Mouse (Mus musculus) gastrocnemius, postnatal 25 days (tissue): ENCODE measurements around the gene Mapre1. TPM values are rescaled to one million over a fixed set of nuclear protein-coding genes. Genes with fewer than 3 reads are reported as not detected.
"Not testable (repeated sequence)": the region's sequence is repeated elsewhere in the genome, so short reads cannot be mapped to it uniquely, and the experiment has no call there.

Experiments used
- DNase-seq: peaks from one replicate; pipeline ENCODE4 v3.0.0; 2022
- long read RNA-seq, 2 experiments: library from polyadenylated mRNA; stranded (forward); transcript quantifications; one replicate each; pipeline ENCODE4 v2.0.0; 2021
- total RNA-seq, 2 experiments: library from RNA; stranded (reverse); gene quantifications; 1 replicate in 1 of 2; 2 replicates in 1 of 2; pipeline ENCODE4 v1.2.3; 2021

Mapre1 gene
- 10 to 100 TPM; 36.9 to 39.6 TPM for total RNA-seq
- long read RNA-seq, experiment 1, full-length matches to known transcripts: 49 of 59 reads
- long read RNA-seq, experiment 1, partial matches to known transcripts: 2 of 59 reads
- long read RNA-seq, experiment 1, other reads (novel, unspliced or antisense): 8 of 59 reads
- long read RNA-seq, experiment 2, full-length matches to known transcripts: 66 of 71 reads
- long read RNA-seq, experiment 2, partial matches to known transcripts: 1 of 71 reads
- long read RNA-seq, experiment 2, other reads (novel, unspliced or antisense): 4 of 71 reads

DNA sequence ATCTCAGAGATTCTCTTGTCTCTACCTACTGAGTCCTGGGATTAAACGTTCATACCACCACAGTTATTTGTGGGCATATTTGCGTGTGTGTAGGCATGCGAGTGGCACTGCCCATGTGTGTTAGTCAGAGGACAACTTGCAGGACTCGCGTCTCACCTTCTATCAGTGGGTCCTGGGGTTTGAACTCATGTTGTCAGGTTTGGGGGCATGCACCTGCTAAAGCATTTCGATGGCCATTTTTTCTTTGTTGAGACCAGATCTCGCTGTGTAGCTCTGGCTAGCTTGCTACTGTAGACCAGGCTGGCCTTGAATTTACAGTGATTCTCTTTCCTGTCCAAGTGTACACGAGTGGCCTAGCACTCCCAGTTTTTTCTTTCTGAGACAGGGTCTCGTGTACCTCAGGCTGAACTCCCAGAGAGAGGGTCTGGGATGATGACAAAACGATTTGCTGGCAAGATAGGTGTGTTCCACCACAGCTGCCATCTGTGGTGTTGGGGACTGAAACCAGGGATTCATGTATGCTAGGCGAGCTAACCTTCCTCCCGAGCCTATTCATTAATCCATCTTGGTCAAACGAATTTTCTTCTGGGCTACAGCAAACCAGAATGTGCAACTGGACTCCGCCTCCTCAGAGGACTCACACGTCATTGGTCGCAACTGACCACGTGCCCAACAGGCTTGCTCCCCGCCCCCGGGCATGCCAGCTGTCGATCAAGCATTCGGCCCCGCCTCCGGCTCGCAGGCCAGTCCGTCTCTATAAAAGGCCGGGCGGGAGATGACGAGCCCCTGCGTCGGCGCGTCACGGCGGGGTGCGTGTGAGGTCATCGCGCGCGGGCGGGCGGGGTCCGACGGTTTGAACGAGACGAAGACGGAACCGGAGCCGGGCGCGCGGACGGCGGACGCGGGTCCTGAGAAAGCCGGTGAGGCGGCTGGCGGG lies at the start of gene Mapre1:
TSS of gene Mapre1 (plus strand) at position 775 of the 937 bp plus-strand sequence.
- DNase-seq: peak; percentile 99

DNA sequence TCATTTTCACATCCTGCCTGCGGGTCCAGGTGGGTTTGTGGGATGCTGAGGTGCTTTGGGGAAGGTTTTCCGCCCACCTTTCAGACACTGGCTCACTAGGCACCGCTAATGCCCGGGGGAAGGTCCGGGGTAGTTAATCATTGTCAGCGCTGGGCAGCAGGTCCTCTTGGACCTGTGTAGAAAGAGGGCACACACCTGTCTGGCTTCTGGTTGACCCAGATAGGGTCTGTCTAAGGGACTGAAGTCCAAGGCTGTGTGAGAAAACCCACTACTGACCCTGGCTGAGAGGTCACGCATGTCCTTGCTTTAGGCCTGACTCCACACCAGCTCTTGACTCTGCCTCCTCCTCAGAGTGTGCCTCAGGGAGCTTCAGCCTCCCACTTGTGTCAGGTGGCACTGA lies 47.7 kb upstream of the Mapre1 start:
- DNase-seq: not testable (repeated sequence)

DNA sequence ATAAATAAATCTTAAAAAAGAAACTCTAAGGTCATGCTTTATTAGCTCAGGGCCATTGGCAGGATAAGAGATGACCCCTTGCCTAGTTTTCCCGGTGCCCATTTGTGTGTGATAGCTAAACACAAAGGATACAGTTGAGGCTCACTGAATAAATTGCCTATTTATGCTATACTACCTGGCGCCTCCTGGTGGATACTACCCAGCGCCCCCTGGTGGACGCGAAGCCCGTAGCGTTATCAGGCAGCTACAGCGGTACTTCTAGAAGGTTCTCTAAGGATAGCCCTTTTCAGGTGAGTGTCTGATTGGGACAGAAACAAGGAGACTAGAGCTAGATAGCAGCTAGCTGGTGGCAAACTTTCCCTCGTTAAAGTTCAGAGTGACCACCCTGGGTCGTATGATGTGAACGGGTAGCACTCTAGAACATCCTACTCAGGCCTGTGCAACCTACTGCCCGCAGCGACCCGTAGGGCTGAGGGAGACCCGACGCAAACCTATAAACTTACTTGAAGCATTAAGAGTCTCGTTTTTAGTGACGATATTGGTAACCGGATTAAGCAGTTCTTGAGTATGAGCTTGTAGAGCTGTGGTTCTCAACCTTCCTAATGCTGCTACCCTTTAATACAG lies 46.5 kb upstream of the Mapre1 start:
- no peak for DNase-seq

- DNase-seq: no peak
These were observed 44.7 kb upstream of the Mapre1 start, which contains the start of gene Dnmt3c for GRCm38 (mm10) chr2:153696352-153696751. Dnmt3c (plus strand) TSS chr2:153696652.

GRCm38 (mm10) chr2:153703389-153703788 lies 37.7 kb upstream of the Mapre1 start:
- no peak for DNase-seq

GRCm38 (mm10) chr2:153710701-153711330 lies 30.3 kb upstream of the Mapre1 start:
- DNase-seq: no peak

DNA sequence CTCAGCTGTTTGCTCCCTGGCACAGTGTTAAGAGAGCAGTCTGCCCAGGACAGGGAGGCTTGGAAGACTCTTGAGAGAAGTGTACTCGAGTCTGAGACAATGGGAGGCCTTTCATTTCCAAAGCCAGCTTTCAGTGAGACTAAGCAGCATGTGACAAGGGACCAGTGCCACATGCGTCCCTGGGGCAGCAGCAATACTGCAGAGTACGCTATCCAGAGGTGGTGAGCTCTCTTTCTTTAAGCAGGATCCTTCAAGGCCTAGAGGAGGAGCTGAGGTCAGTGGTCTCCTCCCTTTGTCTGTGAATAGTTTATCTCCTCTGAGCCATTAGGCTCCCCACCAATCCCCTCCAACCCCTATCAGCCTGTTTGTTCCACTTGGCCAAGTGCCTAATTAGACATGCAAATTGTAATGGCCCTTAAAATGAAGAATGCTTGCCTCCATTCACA lies 28.4 kb upstream of the Mapre1 start:
- DNase-seq: no peak

GRCm38 (mm10) chr2:153713227-153713626 lies 27.8 kb upstream of the Mapre1 start:
- DNase-seq: peak; percentile 18

GRCm38 (mm10) chr2:153717861-153718260 lies 23.2 kb upstream of the Mapre1 start:
- DNase-seq: not testable (repeated sequence)

GRCm38 (mm10) chr2:153723098-153723497 lies 18.0 kb upstream of the Mapre1 start:
- DNase-seq: no peak

- DNase-seq: no peak
These were observed 16.6 kb upstream of the Mapre1 start for GRCm38 (mm10) chr2:153724424-153724823.

GRCm38 (mm10) chr2:153724871-153725270 lies 16.2 kb upstream of the Mapre1 start:
- DNase-seq: no peak

GRCm38 (mm10) chr2:153725291-153725690 lies 15.8 kb upstream of the Mapre1 start:
- no peak for DNase-seq

DNA sequence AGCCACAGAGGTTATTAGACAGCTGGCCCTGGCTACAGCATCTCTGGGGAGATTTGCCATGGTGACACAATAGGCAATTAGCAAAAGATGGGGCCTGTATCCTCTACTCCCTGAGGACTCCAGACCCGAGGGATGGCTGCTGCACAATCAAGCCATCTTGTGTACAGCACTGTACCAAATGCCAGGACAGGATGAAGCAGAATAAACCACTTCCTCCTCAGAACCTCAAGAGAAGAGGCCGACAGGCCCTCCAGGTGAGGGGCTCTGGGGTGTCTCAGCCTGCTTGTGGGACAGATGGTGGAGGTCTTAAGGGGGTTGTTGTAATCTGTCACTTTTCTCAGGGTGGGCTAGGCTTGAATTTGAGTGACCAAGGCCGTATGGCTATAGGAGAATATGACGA lies 7.0 kb upstream of the Mapre1 start:
- no peak for DNase-seq

DNA sequence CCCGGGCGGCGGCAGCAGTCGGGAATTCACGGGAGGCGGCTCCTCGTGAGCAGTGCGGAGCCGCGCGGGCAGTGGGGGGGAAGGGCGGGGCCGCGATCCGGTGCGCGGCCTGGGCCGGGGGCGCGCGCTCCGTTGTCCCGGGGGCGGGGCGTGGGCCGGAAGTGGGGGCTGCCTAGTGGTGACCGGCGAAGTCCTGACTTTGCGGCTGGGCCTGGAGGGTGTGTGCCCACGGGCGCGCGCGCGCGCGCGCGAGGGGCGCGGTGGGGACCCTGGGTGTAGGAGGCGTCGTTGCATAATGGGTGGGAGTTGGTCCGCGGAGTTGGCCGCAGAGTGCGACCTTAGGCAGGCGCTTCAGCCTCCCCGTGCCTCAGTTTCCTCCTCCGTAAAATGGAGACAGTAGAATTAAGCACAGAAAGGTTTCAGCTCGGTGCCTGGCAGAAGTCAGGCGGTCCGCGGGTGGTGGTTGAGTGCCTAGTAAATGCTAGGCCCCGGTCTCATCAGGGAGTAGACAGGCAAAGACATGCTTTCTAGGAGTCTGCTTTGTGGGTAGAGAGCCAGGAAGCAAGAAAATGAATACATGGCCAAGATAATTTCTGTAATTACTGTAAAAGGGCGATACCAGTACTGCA lies 477 bp downstream of the Mapre1 start:
- DNase-seq: no peak

- DNase-seq: no peak
These were observed 6.9 kb downstream of the Mapre1 start for GRCm38 (mm10) chr2:153747994-153748393.

DNA sequence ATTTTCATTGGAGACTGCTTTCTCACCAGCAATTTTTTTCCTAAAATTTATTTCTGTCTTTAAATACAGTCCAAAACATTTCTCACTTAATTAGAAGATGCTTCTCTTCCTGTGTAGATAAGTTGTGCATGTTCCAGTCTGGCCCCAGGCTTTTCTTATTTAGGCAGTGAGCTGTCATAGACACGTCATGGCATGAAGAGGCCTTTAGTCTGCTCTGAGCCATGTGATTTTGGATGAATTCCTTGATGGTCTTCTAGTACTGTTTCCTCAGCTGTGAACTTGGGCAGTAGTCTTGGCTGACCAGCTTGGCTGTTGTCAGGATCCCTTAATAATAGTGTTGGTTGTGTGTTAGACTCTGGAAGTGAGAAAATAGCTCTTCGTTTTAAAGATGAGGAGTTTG lies 9.3 kb downstream of the Mapre1 start:
- DNase-seq: no peak

DNA sequence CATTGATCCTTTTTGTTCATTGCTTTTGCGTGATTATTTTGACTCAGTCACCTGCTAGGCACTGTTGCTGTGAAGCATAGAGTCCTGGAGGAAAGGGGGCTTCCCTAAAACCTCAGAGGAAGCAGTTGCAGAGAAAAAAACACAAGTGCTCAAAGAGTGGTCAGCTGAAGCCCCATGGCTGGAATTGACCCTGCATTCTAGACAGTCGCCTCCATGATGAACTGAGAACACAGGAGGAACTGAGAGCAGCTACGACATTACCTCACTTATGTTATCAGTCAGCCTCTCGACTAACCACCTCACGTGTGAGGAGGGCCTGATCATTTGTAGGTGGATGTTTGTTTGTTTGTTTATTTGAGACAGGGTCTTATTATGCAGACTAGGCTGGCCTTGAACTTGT lies 21.0 kb downstream of the Mapre1 start:
- DNase-seq: no peak

DNA sequence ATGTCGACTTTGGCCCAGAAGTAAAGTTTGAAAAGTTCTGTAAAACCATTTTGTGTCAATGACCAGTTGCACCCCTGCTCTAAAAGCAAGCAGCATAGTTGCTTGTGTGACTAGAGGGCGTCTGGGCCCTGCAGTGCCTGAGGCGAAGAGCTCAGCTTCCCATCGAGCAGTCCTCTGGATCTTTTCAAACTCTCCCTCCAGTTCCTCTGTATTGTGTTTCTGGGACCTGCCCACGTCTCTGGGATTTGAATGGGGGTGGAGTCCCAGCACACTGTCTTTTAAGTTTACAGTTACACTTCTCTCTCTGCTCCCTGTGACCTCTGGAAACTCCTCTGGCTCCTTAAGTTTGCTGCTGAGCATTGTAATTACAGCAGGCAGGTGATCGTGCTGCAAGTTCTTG lies 26.4 kb downstream of the Mapre1 start:
- no peak for DNase-seq

DNA sequence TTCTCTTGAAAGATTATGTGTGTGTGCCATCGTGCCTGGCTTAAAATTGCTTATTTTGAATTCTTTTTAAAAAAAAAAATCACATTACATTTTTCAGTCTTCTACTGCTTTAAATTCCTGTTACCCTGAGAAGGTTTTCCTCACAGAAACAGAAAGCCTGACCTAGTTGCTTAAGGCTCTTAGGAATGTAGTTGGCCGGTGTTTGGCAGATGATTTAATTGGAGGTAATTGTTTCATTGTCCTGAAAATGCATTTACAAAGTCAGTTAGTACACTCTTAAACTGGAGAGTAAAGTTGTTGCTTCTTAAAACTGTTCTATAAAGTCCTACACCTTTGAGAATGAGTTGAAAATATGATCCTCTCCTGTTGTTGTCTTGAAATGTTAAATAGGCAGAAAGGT lies 27.8 kb downstream of the Mapre1 start:
- no peak for DNase-seq

- DNase-seq: no peak
These were observed 31.9 kb downstream of the Mapre1 start for GRCm38 (mm10) chr2:153772950-153773349.

DNA sequence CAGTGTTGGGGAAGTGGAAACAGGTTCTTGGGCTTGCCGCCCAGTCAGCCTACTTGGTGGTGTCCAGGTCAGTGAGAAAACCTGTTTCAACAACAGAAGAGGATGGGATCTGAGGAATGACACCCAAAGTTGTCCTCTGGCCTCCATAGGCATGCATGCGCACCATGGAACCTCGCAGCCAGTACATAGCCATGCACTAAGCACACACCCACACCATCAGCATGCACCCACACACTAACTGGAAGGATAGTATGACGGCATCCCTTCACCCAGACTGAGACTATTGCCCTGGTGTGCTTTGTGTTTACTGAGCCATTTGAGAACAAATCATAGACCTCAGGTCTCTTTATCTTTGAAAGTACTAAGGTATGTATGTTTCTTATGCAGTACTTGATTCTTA lies 34.4 kb downstream of the Mapre1 start:
- DNase-seq: no peak
